Mouse (Mus musculus) kidney, adult 2 months (tissue): ENCODE measurements at regions not wholly inside any gene's neighbourhood (a gene's known extent, or its start where the extent isn't known, plus 50 kb on each side); places are given as distances from the start of the nearest gene placed in this dataset.

ENCODE experiments used
- CTCF ChIP-seq: fragments of 200-500 bp; conservative IDR thresholded peaks from 2 replicates; pipeline ENCODE4 v1.5.1; 2011; ENCODE audit warnings: low read depth, mild to moderate bottlenecking, control low read depth, low read length, moderate library complexity, mixed read lengths; ENCODE audit not compliant: insufficient read depth, insufficient read length
- POLR2A ChIP-seq: fragments of 200-500 bp; IDR thresholded peaks from one replicate; pipeline ENCODE4 v1.6.1; 2011; ENCODE audit warnings: low read depth, low read length, control low read depth

DNA sequence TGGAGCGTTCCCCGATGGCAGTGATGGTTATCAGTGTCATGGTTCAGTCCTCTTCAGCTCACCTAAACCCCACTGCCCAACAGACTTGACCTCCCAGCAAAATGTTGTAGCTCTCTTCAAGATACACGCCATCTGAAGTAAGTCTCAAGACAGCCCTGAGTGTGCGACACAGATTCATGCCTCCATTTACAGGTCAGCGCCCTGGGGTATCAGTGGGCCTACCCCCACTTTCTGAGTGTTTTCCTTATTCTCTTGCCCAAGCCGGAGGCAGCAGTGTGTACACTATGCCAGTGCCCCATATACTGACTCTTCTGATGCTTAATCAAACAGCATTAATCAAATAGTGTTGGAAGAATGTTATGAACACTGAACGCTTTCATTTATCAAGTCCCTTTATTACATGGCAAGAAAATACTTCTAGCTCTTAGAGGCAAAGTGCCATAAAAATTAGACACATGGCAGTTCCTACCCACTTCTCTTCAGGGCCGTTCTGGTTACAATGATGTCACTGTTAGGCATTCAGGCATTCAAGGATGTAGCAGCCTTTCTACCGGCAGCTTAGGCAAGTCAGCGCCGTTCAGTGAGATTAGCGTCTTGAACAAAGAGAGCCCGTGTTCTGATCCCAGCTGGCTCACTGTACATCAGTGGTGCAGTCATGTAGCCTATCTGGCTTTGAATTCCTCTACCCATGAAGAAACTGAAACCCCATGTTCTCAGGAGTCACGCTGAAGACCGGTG, 109.6 kb upstream of the Arhgap5 start:
- no peak for TF ChIP-seq CTCF
- no peak for TF ChIP-seq POLR2A
